Mouse (Mus musculus): ENCODE data around the gene Aldh6a1.

Aldh6a1 gene

DNA sequence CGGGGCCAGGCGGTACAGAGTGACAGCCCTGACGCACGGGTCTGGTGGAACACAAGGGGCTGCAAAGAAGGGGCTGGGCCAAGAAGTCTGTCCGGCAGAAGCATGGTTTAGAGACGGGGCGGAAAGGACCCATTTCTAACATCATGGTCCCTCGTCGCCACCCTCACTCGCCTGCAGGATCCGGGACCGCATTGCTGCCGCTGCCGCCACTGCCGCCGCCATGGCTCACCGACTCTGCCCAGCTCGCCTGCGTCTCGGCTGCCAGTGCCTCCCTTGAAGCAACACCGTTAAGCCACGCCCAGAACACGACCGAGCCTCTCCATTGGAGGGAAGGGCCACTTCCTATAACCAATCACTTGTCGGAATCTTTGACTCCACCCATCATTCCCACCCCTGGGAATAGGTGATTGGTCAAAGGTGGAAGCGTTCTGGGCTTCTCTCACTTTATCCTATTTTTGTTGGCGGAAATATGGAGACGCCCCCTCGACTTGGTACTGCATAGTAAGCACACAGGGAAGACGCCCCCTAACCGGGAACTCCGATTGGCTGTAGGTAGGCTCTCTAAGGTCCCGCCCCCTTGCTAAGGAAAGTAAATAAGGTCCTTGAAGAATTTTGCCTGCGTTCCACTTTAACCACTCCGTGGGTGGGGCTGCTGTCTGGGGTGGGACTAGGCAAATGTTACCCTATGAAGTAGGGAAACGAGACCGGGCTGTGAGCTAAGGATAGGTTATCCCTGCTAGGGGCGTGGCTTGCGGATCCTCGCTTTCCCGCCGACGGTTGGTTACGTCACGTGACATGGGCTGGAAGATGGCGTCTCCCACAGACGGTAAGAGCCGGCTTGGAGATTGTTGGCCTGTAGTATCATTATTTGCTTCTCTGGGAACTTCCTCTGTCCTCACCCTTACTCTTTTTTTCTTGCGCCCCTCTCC lies at the start of gene Aldh6a1, which contains the start of gene Lin52:
Gene Aldh6a1 (minus strand): TSS at position 287 of the 929 bp plus-strand sequence.
Gene Lin52 (plus strand): TSS at position 705 of the 929 bp plus-strand sequence.
- DNase-seq: peak; percentile 95

DNA sequence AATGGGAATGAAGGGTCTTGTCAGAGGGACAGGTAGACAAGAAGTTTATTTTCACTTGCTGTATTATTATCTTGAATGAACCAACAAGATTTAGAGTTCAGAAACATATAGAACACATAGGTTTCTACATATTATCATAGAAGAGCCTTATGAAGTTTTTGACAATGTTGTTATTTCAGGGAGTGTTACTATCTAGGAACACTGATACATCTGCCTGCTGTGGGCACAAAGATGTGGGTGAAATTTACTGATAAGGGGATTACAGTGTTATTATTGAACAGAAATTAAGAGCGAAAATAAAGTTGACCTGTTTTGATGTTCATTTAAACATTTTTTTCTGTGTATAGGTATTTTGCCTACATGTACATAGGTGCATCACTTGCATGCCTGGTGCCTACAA lies 46.0 kb upstream of the Aldh6a1 start:
- DNase-seq: no peak

DNA sequence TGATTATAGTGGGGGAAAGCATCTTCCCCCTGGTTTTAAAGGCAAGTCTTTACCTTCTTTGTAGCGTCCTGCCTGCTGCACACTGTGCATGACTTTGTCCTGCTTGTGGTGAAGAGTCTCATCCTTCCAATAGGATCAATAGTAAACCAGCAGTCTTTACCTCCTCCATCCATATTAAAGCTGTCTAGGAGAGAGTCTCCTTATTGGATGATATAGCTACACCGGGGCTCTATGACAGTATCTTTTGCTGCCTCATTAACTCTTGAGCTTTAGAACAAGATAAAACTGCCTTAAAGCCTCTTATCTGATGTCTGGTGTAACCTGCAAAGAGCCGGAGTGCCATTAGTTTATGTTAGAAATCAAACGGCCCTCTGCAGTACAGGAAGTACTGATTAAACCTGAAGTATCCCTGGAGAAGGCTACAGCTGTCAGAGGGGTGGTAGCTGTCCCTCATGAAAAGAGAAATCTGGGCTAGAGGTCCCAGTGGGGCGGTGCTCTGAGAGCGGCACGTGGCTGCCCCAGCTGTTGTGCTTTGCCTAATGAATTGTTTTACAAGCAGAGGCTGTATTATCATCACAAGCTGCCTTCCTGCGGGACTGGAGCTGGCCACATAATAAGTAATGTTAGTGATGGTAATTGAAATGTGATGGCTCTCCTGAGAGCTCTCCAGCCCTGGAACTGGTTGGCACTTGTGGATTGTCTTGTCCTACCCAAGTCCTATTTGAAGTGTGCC lies 36.7 kb upstream of the Aldh6a1 start:
- DNase-seq: no peak

DNA sequence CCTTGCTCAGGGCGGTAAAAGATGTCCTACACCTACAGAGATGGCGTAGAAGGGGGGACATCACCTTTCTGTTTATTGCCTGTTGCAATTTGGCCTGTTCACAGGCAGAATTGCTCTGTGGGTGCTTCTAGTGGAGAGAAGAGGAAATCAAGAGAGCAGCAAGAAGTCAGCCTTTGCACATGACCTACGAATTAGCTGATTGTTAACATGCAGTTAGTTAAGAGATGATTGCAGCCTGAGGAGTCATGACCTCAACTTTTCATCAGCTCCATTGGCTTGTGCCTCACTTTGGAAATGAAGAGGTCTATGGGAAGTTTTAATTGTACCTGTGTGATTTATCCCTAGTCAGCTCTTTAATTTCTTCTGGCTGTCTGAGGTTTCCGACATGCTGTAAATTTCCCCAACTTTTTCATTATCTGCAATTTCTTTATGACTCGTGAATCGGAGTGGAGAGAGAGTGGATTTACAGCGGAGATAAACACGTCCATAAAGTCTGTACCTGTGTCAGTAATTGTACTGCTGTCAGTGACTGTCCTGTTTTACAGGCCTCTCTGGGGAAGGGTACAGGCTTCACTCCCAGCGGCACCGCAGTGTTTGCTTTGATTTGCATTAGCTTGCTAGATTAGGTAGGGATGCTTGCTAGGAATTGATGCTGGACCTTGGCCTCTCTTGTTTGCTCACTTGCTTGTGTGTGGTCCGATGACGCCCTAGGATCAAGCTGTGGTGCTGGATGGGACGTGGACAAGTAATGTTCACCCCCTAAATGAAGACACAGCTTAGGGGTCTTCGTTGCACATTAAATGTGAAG lies 32.2 kb upstream of the Aldh6a1 start:
- DNase-seq: no peak

DNA sequence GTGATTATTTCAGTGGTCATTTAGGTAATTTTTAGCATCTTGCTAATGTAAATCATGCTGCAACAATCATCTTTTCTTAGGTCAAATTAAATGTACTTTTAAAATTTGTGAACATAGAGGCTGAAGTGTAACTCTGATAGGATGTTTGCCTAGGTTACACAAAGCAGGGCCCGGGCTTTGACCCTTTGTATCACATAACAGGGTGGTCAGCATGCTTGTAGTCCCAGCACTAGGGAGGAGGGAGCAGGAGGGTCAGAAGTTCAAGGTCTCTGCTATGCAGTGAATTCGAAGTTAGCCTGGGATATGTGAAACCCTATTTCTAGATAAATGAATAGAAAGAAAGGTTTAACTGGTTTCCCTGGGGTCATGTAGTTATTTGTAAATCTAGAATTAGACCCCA lies 30.4 kb upstream of the Aldh6a1 start:
- no peak for DNase-seq

DNA sequence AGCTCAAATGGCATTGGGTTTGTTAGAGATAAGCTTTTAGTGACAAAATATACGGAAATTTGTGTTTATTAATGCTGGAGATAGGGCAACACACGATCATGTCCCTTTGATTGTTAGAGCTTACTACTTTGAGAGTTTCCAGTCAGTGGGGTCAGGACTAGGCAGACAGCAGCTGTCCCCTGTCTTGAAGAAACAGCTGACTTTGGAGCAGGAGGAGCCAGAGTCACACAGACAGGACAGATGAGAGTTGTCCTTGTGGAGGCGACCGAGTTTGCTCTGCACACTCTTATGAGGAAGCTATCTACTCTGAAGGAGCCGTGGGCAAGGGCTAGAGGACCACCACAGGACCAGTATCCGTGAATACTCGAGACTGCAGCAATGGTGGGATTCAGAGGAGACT lies 28.1 kb upstream of the Aldh6a1 start:
- DNase-seq: no peak

DNA sequence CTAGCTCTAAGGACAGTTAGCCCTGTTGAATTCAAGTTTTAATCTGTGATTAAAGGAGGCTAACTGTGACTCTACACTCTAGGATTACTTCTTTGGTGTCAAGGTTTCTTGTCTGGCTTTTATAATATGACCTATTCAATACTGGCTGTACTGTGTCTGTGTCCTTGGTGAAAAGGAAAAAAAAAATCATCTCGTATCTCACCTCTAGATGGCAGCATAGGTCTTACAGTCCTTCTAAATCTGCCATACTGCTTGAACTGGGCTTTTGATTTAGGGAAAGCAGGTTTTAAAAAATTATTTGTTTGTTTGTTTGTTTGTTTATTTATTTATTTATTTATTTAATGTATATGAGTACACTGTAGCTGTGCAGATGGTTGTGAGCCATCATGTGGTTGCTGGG lies 17.9 kb upstream of the Aldh6a1 start:
- DNase-seq: no peak

DNA sequence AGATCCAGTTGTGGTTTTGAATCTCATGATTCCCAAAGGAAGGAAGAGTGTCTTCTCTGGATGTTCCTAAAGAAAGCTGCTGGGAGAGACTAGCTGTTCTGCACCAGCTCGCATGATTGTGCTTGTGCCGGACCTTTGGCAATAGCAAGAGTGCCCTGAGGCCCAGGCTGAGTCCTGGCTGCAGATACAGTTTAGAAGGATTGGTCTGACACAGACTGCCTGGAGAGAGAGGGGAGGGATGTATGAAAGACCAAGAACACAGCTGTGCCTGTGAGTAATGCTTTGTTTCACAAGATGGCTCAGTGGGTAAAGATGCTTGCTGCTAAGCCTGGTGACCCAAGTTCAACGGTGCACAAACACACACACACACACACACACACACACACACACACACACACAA lies 12.1 kb upstream of the Aldh6a1 start:
- no peak for DNase-seq

DNA sequence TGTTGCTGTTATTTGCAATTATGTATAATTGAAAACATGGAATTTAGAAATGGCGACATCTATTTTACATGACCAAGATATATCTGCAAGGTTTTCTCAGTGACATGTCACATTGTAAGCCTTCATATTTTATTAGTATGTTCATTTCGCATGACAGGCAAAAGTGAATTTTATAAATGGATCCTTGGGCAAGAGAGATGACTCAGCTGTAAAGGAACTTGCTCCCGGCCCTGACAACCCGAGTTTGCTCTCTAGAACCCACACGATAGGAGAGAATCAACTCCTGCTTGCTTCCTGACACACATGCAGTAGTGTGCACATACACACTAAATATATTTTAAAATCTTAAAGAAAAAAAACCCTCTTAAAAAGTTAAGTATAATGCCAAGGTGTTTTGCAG lies 10.6 kb upstream of the Aldh6a1 start:
- DNase-seq: no peak

DNA sequence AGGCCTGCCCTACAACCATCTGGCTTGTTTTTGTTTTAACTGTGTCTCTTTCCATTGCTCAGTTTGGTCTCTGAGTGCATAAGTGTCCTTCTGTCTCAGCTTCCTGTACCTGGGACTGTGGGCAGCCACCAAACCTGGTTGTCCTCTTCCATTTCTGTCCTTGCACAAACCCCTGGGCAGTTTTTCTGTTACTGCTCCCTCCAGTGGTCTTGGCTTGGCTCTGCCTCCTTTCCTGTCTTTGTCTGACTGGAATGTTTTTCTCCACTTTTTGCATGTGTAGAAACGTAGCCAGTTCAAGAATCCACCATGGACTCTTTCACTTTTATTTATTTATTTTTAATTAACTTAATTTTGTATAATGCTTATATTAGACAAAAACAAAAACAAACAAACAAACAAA lies 9.0 kb upstream of the Aldh6a1 start:
- no peak for DNase-seq

DNA sequence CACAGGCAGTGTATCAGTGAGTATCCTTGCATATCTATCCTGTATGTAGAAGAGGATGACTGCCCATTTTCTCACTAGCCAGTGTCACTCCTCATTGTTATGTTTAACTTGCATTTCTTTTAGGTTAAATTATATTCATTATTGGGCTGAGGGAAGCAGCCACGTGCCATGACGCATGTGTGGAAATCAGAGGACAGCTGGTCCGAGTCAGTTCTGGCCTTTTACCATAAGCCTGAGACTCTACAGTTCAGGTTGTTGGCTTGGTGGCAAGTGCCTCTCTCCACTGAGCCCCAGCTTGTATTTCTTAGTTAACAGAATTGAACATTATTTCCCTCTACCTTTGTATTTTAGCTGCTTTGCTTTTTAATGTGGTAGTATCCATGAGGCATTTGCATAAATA lies 6.1 kb upstream of the Aldh6a1 start:
- no peak for DNase-seq

DNA sequence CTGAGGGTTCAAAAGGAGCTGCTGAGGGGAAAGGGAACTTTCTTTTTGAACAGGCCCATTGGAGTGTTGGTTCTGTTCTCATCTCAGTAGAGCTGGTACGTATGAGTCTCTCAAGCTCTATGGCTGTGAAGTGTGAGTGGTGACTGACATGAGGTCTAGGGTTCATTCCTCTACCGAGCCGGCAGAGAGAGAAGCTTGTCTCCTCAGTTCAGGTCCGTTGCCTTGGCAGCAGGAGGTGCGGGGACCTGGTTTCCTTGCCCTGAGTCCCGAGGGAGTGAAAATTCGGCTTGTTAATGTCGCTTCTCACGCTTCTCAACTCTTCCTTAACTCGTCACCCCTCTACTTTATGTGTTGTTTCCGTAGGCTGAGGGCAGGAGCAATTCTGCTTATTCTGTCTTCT lies 997 bp upstream of the Aldh6a1 start:
- no peak for DNase-seq

DNA sequence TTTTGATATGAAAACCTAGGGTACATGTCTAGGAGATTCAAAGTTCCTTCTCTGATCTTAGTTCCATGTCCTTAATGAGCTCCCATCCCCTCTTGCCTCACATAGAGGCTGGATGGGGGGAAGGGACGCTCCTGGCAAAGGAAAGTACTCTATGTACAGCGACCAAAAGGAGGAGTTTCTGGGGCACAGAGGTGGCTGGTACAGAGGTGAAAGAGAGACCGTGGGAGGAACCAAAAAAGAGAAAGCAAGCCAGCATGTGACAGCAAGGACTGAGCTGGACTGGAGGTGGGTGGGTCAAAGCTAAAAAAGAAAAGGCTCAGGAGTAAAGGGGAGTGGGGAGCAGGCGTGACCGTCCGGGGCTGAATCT lies 470 bp downstream of the Aldh6a1 start:
- peak; percentile 14 for DNase-seq

DNA sequence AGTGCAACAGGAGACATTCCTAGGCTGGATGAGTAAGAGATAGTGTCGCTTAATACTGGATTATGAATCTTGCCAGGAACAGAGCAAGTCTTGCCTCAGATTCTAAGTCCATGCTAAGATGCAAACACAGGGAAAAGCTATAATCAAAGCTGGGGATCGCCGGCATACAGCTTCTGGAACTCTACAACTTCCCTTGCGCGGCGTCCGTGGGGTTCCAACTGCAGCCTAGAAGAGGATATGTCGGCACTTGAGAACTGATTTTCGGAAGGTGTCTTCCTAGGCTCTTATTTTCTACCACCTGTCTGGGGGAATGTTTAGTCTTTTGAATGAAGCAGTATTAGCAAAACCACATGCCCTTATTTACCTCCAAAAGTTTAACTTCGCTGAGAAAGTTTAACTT lies 917 bp downstream of the Aldh6a1 start:
- DNase-seq: no peak

DNA sequence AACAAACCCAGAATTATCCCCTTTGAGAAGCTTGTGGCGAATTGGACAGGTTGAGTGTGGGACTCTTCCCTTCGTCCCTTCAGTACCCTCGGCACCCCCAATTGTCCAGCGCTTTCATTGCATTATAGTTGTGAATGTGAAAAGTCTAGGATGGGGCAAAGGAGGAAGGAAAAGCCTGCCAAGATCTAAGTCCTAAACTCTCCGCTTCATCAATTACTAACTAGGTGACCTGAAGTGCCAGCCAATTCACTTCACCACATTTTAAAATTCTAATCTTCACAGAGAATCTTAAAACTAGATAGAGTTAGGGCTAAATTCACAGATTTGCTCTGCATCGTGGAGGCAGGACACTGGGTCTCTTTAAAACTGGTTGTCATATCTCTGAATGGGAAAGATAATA lies 2.6 kb downstream of the Aldh6a1 start:
- no peak for DNase-seq

DNA sequence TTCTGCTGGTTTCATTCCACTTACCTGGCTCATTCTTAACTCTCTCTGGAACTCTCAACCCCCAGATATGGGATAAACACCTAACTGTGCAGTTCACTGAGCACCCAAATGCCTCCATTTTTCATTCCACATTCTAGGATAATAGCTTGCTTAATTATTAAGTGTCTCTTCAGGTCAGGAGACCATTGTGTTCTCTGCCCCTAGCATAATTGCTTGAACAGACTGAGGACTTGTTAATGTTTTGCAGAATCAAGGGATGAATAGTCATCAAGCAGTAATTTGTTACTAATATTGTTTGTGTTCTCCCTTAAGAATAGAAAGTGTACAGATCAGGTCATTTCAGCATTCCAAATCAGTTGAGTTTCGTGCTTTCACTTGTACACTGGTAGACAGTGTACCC lies 3.4 kb downstream of the Aldh6a1 start:
- no peak for DNase-seq

DNA sequence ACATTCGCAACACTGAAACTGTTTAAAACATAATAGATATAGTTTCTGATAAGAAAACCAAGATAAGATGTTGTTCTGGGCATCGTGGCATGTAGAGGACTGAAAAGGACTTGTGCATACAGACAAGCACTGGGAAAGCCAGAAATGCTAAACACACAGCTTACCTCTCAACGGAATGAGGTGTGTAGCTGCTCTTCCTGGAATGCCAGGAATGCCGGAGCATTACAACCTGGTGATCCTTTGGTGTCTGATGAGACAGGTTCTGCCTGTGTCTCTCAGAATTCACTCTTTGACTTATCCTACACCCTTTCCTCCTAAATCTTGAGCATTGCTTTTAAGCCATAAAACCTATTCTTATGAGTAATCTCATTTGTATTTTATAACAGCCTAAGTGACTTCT lies 8.3 kb downstream of the Aldh6a1 start:
- no peak for DNase-seq

DNA sequence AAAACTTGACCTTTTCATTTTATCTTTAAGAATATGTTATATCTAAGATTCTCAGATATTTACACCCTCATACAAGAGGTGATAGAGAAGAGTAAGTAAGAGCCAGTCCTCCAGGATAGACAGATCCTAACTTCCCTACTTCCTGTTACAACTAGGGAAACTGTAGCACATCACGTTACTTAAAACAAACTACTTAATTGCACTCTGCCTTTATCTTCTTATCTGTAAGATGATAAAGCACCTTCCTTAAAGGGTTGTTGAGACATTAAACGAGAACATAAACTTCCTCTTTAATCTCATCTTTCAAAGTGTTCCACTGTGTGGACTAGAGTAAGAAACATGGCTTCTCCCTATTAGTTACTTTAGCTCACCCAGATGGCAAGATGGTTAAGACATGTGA lies 12.1 kb downstream of the Aldh6a1 start:
- DNase-seq: no peak

DNA sequence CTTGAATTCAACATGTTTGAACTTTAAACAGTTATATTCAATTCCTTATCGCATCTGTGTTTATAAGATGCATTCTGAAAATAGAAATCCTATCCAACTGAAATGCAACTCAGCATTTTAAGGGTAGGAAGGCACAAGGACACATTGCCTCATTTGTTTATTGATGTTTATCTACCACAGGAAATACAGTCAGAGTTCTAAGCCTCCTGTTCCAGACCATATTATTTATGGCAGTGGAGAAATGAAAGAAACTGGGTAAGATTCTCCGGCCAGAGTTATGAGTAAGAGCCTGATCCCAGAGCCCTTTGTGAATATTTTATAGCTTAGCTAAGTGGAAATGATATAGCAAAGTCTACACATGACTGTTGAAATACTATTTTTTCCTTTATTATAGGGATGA lies 21.0 kb downstream of the Aldh6a1 start:
- no peak for DNase-seq

DNA sequence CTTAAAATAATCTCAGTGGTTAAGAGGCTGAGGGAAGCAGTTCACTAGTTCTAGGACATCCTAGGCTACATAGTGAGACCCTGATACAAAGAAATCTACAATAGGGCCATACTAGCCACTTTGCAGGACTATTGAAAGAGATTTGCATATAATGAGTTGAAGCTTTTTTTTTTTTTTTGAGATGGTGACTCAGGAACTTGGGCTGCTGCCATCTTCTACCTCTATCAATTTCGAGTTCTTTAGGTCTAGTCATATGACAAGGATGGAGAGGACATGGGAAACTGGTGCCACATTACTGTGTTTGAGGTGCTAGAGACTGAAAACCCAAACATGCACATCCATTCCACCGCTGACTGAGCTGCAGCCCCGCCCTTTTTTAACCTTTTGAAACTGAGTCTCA lies 26.8 kb downstream of the Aldh6a1 start:
- no peak for DNase-seq

DNA sequence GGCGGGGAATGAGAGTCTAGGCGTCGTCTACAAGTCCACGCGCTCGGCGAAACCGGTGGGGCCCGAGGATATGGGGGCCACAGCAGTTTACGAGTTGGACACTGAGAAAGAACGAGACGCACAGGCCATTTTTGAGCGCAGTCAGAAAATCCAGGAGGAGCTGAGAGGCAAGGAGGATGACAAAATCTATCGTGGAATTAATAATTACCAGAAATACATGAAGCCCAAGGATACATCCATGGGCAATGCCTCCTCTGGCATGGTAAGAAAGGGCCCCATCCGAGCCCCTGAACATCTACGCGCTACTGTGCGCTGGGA lies 33.2 kb downstream of the Aldh6a1 start:
- DNase-seq: no peak

DNA sequence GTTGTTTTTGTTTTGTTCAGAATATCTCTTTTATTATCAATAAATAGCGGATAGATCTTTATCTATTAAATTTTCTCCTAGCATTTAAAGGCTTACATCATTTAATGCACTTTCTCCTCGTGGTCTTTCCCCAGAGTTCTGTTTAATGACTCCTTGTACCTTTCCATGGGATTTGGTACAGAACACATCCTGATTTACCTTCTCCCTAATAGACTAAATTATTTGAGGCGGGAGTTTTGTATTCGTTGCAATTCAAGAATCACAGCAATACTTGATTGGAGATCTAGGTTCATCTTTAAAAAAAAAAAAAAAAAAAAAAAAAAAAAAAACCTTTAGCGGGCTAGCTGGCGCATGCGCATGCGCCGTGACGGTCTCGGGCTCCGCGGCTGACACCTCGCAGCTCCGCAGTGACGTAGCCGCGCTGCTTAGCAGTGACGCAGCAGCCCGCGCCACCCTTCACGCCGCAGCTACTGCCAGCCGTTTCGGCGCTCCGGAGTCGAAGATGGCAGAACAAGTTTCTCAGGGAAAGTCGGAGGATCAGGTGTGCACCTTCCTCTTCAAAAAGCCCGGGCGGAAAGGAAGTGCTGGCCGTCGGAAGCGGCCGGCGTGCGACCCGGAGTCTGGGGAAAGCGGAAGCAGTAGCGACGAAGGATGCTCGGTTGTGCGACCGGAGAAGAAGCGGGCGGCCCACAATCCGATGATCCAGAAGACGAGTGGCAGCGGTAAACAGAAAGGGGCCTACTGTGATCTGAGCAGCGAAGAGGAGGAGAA lies 33.8 kb downstream of the Aldh6a1 start, which contains the start of gene Rnf113a2:
Gene Rnf113a2 (plus strand): TSS at position 363 of the 771 bp plus-strand sequence.
- DNase-seq: peak; percentile 87

Data from right cerebral cortex, postnatal 25 days (tissue).